Mouse (Mus musculus): ENCODE measurements around the gene Lsm11. TPM values are rescaled to one million over a fixed set of nuclear protein-coding genes. Genes with fewer than 3 reads are reported as not detected.

Gene Lsm11
- 1 to 10 TPM; 4.8 to 5.2 TPM for total RNA-seq (2021)
- long read RNA-seq, experiment 1, full-length matches to known transcripts: 7 of 8 reads
- long read RNA-seq, experiment 1, partial matches to known transcripts: 0 of 8 reads
- long read RNA-seq, experiment 1, other reads (novel, unspliced or antisense): 1 of 8 reads
- long read RNA-seq, experiment 2, full-length matches to known transcripts: 2 of 6 reads
- long read RNA-seq, experiment 2, partial matches to known transcripts: 0 of 6 reads
- long read RNA-seq, experiment 2, other reads (novel, unspliced or antisense): 4 of 6 reads

DNA sequence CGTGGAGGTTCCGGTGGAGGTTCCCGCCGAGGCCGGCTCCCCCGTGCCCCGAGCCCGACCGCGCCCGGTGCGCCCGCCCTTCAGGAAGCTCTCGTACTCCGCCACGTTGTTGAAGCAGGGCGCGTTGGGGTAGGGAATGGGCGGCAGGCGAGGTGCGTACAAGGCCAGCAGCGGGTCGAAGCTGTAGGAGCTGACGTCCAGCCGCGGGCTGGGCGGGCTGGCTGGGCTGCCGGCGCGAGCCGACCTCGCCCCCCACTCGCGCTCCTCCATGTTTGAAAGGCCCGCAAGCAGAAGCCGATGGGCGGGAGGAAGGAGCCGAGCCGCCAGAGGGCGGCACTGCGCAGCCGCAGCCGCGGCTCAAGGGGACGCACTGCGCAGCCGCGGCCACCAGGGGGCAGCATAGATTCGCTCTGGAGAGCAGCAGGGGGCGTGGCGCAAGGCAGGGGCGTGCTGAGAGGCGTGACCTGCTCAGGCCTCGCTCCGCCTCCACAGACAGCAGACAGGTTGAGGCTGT is at the start of gene Lsm11:
TSS of gene Lsm11 (minus strand) at position 293 of the 514 bp plus-strand sequence.
- intact Hi-C loops (cut with DNase I): loop anchor here (1.0 kb wide), 1 partner anchor 271 kb away; no protein-coding TSS in a partner anchor
- peak; percentile 100 for DNase-seq

DNA sequence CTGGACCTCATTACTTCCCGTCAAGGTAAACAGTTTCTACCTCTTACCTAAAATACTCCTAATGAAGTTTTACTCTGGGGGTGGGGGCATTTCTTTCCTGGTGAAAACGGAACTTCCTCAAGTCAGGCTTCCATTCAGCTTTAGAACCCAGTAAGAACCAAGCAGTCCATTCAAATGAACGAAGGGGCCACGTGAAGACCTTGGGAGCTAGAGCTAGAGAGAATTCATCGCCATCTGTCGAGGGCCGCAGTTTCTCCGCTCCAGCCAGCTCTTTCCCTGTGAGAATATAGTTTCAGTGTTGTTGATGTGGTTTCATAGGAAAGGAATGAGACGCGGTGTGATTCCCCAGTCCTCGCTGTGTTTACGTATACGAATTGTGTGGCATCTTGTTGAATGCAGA is 47.4 kb upstream of the Lsm11 start:
- no peak for DNase-seq
- intact Hi-C loops (cut with DNase I): no loop called here

DNA sequence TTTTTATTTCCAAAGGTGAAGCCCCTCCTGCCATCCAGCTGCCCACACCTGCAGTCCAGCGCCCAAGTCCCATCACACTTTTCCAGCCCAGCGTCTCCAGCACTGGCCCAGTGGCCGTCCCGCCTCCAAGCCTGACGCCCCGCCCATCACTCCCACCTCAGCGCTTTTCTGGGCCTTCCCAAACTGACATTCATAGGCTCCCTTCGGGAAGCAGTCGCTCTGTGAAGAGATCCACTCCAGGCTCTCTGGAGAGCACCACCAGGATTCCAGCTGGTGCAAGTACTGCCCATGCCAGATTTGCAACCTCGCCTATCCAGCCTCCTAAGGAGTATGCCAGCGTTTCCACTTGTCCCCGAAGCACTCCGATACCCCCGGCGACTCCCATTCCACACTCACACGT is 46.9 kb upstream of the Lsm11 start:
- intact Hi-C loops (cut with DNase I): no loop called here
- DNase-seq: peak; percentile 15 to 35

DNA sequence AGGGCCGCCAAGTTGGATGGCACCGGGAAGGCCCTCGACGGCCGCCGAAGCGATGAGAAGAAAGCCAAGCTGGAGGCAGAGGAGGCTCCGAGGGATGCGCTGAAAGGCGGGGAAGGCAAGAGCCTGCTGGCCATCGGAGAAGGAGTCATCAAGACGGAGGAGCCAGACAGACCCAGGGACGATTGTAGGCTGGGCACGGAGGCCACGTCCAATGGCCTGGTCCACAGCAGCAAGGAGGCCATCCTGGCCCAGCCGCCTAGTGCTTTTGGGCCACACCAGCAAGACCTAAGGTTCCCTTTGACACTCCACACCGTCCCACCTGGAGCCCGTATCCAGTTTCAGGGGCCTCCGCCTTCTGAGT is 36.1 kb upstream of the Lsm11 start:
- DNase-seq: no peak
- intact Hi-C loops (cut with DNase I): loop anchor here (1.0 kb wide), 1 partner anchor 26 kb away; the partner anchor contains the start of gene Thg1l

DNA sequence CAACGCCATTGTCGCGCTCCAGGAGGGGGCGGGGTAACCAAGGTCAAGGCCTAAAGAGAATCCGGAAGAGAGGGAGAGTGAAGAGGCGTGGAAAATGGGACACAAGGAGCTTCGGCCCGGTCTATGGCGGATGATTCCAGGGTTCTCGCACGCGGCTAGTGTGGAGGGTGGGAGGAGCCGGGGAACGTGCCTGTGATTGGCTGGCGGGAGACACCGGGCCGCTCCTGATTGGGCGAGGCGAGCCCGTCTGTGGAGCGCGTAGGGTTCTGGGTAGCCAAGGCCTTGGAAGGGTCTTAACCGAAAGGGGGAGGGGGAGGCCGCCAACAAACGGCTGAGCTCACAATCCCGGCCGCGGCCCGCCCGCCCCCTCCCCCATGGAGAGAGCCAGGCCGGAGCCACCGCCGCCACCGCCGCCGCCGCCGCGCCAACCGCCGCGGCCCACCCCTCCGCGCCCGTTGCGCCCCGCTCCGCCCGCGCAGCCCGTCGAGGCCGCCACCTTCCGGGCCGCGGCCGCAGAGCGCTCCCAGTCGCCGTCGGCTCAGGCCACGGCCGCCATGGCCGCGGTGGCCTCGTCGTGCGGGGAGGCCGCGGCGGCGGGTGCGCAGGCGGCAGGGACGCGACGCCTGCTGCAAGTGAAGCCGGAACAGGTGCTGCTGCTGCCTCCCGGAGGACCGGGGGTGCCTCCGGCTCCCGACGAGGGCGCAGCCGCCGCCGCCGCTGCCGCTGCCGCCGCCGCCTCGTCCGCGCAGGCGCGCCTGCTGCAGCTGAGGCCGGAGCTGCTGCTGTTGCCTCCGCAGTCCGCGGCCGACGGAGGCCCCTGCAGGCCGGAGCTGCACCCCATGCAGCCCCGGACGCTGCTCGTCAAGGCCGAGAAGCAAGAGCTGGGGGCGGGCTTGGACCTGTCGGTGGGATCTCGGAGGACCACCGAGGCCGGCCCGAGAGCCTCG is 35.5 kb upstream of the Lsm11 start, which contains the start of gene Sox30:
TSS of gene Sox30 (plus strand) at position 365 of the 947 bp plus-strand sequence.
- peak; percentile 71 to 72 for DNase-seq
- intact Hi-C loops (cut with DNase I): loop anchor here (1.0 kb wide), 1 partner anchor 25 kb away; the partner anchor contains the start of gene Thg1l

DNA sequence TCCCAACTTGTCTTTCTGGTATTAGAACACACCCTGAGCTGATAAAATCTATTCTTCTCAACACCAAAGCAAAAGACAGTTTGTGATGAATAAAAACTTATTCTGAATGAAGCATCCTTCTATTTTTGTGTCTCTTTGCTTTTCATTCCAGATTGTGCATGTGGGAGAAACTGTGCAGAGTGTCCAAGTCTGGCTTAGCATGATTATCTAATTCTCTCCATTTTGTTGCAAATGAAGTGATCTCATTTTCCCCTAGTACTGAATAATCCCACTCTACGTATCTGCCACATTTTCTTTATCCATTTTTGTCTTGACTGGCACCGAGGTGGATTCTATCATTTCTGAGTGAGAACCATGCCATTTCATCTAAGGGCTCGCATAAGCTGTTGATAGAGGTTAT is 31.3 kb upstream of the Lsm11 start:
- DNase-seq: no peak
- intact Hi-C loops (cut with DNase I): no loop called here

DNA sequence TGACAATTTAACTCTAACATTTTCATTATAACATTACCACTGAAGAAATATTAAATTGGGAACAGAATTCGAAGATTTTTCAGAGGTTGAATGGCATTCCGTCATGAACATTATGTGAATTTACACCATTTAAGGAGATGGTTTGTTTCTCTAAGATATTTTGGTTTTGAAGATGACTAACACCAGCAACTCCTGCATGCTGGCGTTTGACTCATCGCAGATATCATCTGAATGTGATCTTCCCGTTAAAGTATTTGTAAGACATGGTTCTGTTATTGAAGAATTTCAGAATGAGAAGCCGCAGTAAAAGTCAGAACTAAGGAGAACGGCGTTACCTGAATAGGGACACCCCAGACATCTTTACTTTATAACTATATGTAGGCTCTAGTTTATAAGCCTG is 29.7 kb upstream of the Lsm11 start:
- no peak for DNase-seq
- intact Hi-C loops (cut with DNase I): no loop called here

DNA sequence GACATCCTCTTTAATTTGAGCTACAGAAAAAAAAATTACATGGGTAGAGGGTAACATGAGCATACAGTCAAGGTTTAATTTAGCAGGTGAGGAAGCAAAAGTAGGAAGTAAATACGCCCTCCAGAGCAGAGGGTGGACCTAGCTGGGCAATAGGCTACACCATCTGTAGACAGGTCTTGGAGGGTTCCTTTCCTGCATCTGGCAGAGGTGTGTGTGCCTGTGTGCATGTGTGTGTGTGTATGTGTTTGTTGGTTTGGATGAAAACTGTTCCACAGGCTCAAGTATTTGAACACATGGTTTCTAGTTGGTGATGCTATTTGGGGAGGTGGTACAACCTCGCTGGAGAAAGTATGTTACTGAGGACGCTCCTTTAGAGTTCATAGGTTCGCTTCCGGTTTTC is 28.9 kb upstream of the Lsm11 start:
- intact Hi-C loops (cut with DNase I): no loop called here

DNA sequence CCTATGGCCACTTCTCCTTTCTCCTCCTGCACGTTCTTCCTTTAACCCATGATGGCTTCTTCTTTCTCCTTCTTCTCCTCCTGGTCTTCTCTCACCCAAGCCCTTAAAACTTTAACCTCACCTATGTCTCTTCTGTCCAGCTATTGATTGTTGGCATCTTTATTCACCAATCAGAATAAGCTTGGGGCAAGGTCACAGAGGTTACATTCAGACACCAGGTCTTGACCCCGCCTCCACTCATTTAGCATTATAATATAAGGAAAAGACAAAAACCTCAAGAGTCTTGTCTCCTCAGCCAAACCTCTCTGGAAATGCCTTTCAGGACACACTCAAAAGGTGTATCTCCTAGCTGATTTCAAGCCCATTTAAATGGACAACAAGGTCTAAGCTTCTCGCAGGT is 23.7 kb upstream of the Lsm11 start:
- intact Hi-C loops (cut with DNase I): no loop called here

More for the DNA sequence above, 28.9 kb upstream of the Lsm11 start:
- no peak for DNase-seq

DNA sequence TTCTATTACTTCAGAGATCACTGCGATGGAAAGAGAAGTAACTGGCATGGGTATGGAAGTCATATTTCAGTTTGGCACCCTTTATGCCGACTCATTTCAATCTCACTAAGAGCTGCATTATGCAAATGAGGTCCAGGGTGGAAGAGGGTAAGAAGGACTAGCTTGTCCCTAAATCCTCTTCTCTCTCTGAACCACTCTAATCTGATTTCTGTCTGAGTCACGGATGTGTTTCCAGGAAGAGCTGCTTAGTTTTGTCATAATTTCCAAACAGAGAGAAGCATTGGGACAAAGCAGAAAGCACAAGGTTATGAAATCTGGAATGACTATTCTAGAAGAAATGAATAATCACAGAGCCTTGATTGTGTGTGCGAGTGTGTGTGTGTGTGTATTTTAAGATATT is 22.2 kb upstream of the Lsm11 start:
- no peak for DNase-seq
- intact Hi-C loops (cut with DNase I): no loop called here

More for the DNA sequence above, 23.7 kb upstream of the Lsm11 start:
- DNase-seq: no peak

DNA sequence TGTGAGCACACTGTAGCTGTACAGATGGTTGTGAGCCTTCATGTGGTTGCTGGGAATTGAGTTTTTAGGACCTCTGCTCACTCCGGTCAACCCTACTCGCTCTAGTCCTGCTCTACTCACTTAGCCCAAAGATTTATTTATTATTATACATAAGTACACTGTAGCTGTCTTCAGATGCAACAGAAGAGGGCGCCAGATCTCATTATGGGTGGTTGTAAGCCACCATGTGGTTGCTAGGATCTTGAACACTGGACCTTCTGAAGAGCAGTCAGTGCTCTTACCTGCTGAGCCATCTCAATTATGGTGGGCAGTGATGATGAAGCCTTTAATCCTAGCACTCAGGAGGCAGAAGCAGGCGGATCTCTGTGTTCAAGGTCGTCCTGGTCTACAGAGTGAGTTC is 15.3 kb upstream of the Lsm11 start:
- DNase-seq: no peak
- intact Hi-C loops (cut with DNase I): no loop called here

DNA sequence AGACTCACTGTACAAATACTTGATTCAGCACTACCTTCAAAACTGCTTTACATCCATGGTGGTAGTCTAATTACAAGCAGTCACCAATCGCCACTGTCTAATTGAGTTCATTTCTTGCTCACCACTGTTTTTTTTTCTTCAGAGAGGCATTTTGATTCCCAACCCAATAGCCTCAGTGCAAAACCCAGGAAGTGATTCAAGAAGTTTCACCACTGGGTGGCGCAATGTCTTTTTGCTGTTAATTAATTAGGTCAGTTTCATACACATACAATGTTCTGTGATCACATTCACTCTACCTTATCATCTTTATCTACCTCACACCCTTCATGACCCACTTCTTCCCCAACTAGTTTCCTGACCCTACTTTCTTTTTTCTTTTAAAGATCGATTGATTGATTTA is 14.9 kb upstream of the Lsm11 start:
- peak; percentile 17 to 40 for DNase-seq
- intact Hi-C loops (cut with DNase I): loop anchor here (5.0 to 10.0 kb wide), 2 partner anchors 88 to 165 kb away; no protein-coding TSS in a partner anchor

DNA sequence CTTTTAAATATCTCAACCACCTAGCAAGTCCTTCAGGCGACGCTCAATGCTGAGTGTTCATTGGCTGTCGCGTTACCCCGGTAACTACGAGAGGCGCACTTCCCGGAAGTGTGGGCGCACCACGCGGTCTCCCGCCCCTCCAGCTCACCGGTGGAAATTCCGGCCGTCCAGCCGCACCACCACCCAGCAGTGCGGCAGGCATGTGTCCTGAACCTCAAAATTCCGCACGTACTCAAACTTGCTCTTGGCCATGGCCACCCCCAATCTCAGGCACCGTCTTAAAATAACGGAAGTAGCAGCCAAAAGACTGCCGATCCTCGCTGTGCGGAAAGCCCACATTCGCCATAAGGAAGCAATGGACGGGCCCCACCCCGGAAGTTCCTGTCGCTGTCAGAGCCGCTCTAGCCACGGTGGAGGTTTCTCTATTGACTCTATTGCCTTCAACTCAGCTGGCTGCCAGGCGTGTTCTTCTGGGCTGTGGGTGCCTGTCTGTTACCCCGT is 10.4 kb upstream of the Lsm11 start, which contains the start of gene Thg1l:
TSS of gene Thg1l (minus strand) at position 368 of the 501 bp plus-strand sequence.
- intact Hi-C loops (cut with DNase I): loop anchor here (1.0 to 10.0 kb wide), 3 partner anchors 25 to 170 kb away; partner anchors contain the start of gene Sox30
- peak; percentile 87 to 90 for DNase-seq

DNA sequence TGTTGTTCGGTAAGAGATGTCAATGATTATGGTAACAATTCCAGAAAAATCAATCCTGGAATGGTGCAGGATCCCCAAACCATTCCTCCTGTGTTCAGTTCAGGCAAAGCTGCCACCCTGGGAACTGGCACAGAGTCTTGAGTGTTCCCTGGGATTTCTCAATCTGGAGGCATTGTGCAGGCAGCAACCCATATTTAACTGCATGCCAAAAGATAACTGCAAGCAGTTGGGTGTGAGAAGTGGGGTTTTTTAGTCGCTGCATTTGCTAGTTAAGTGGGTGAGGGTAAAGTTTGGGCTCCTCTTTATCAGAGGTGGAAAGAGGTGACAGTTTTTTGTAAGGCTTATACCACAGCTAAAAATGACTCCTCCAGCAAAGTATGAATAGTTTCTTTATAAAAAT is 2.8 kb upstream of the Lsm11 start:
- intact Hi-C loops (cut with DNase I): no loop called here
- DNase-seq: no peak

DNA sequence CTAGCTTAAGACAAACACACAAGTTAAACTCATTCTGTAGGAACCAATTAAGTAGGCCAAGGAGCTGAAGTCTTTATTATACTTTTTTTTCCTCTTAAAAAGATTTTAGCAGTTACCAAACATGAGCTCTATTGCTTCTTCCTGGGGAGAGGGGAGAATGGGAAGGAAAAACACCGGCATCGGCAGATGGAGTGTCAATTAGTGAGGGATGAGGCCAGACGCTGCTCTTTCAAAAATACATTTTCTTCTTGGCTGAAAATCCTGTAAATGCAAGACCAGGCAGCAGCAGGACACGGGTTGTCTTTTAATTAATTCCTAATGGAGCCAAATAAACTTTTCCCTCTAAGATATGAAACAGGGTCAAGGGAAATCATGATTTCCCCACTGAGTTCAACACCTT is 2.1 kb upstream of the Lsm11 start:
- intact Hi-C loops (cut with DNase I): no loop called here
- no peak for DNase-seq

DNA sequence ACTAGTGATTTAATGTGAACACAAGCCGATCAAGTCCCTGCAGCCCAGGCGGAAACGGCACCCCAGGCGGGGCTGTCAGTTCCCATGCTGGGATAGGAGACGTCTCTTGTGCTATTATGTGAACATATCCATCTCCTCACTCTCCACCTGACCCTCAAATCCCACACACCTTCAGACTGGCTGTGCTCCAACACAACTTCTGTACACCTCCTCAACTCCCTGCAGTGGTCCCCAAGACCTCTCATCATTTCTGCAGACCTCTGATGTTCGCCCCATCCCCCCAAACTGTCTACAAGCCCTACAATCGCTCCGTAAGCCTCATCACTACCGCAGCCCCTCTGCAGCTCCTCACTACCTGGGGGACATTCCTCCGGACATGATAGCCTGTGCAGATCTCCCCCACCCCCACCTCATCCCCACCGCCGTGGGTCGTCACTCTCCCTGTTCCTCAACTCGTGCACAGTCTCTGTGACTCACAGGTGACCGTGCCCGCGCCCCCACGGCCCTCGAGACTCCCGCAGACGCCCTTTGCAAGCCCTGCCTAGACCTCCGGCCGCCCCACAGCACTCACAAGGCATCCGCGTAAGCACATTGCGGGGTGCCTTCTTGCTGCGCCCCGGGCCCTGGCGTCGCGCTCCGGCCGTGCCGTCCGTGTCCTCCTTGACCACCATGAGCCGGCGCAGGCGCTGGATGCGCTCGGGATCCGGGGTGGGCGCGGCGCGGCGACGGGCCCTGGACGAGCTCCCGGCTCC is 668 bp downstream of the Lsm11 start:
- intact Hi-C loops (cut with DNase I): no loop called here
- DNase-seq: peak in 1 of 2 experiments; percentile 17

DNA sequence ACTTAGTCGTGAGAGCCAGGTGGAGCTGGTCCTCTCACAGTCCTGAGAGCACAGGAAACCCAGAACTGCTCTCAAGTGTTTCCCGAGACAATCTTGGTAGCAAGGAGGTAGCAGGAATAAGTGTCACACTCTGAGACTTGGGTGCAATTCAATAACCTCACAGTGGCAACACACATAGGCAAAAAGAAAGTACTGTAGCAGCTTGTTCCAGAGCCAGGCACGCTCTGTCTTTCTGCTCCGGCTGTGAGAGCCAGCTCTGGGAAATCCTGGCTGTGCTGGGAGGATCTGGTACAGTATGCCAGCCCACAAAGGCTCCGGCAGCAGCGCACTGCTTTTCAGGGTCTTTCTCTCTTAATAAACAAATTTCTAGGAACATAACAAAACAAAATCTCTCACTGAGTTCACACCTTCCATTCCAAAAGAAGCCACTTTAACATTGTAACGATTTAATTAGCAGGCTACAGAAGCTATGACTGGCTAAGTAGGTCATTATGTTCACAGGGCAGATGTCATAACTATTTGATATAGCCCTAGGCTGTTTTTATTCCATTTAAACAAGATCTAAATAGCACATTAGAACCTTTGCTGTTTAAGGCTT is 1.5 kb downstream of the Lsm11 start:
- DNase-seq: peak; percentile 19 to 23
- intact Hi-C loops (cut with DNase I): no loop called here

DNA sequence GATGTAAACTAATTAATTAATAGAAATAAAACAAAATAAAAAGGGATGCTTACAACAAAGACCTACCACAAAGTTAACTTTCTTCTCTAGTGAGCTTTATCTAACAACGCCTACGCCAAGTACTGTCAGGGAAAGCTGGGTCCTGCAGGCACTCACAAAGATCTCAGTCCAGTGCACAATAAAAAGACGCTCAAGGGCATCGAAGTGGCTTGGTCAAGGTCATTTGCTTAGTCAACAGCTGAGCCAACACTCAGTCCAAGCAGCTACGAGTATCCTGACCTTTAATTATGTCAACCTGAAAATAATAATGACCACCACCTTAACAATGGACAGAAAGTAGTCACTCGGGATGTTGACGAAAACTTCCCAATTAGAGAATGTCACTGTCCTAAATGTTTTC is 2.5 kb downstream of the Lsm11 start:
- no peak for DNase-seq
- intact Hi-C loops (cut with DNase I): no loop called here

DNA sequence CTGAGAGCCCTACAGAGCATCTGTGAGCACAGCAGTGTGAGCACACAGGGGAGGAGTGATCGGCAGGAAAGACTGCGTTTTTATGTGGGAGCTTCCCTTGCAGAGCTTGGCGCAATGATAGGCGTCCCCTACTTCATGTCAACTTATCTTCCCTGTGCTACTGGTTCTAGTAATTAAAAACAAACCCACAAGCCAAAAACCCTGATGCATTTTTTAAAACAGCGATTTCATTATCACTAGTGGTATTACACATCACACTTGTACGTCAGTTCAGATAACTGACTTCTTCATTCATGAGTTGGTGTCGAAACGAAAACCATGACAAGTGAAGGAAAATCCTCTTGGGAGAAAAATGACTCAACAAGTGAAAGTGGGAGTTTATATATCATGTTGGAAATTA is 5.8 kb downstream of the Lsm11 start:
- intact Hi-C loops (cut with DNase I): no loop called here
- no peak for DNase-seq

DNA sequence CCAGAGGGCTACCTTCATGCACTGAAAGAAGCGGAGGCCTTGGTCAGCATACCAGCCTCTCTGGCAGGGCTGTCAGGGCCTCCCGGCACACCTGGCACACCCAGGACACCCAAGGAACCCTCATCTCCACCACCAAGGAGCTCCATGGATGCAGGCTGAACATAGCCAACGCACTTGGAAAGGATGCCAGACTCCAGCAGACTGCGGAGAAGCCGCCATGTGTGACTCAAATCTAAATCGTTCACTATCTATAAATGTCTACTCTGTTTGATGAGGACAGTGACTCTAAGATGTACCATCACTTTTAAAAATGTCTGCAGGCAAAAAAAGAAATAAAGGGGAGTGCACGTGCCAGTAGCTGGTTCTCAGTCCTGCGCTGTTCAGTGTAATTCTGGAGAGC is 7.3 kb downstream of the Lsm11 start:
- intact Hi-C loops (cut with DNase I): no loop called here

More for the DNA sequence above, 7.3 kb downstream of the Lsm11 start:
- DNase-seq: no peak

All from heart, postnatal 14 days (tissue).